Mouse (Mus musculus): ENCODE measurements around the gene Pnliprp2. TPM values are rescaled to one million over a fixed set of nuclear protein-coding genes. Genes with fewer than 3 reads are reported as not detected.

Gene Pnliprp2
- polyA plus RNA-seq, 1 experiment from 2014 or later = 0.11 TPM

Other genes starting within 250 kb of the Pnliprp2 start
- not detected in 2 replicates for gene Ccdc172, start 247.7 kb upstream of the Pnliprp2 start, polyA plus RNA-seq (2014; fragmentation: Nextera tagmentation; extraction: Ambion mirVana)
- gene Pnlip, start 107.2 kb upstream of the Pnliprp2 start, polyA plus RNA-seq (2014; fragmentation: Nextera tagmentation; extraction: Ambion mirVana) = 0.11 TPM in 1 of 2 replicates, not detected in the other
- 0.18 TPM in 1 of 2 replicates, not detected in the other for gene Pnliprp1, start 30.8 kb upstream of the Pnliprp2 start, polyA plus RNA-seq (2014; fragmentation: Nextera tagmentation; extraction: Ambion mirVana)
- not detected in 2 replicates for gene 1700019N19Rik, start 34.7 kb downstream of the Pnliprp2 start, polyA plus RNA-seq (2014; fragmentation: Nextera tagmentation; extraction: Ambion mirVana)
- 0.54 and 0.99 TPM in 2 replicates for gene Eno4, start 183.7 kb downstream of the Pnliprp2 start, polyA plus RNA-seq (2014; fragmentation: Nextera tagmentation; extraction: Ambion mirVana)
- 14.5 and 15.7 TPM in 2 replicates for gene Hspa12a, start 183.9 kb downstream of the Pnliprp2 start, polyA plus RNA-seq (2014; fragmentation: Nextera tagmentation; extraction: Ambion mirVana)